Mouse (Mus musculus) heart, adult 2 months (tissue): Measurements from ENCODE around the gene Crip2.

ENCODE experiments used
- CTCF ChIP-seq: fragments of 200-600 bp; IDR thresholded peaks from 2 replicates; pipeline ENCODE4 v1.8.1; 2022; ENCODE audit warnings: antibody characterized with exemption, mild to moderate bottlenecking, moderate library complexity
- POLR2A ChIP-seq: fragments of 200-500 bp; IDR thresholded peaks from 2 replicates; pipeline ENCODE4 v1.6.1; 2011; ENCODE audit warnings: mild to moderate bottlenecking, low read depth, low read length, control low read depth; ENCODE audit not compliant: insufficient read depth

- peak; percentile 58 for TF ChIP-seq CTCF
- TF ChIP-seq POLR2A: no peak
These were observed 8.5 kb downstream of the Crip2 start for GRCm38 (mm10) chr12:113148381-113149035.
